Mouse (Mus musculus) left cerebral cortex, adult 2 months (tissue): ENCODE results near the gene Otof. TPM values are rescaled to one million over a fixed set of nuclear protein-coding genes. Genes with fewer than 3 reads are reported as not detected.

Source experiments
- DNase-seq, 2 experiments: peaks; one replicate each; pipeline ENCODE4 v3.0.0; 2021 to 2022; ENCODE audit warnings: low spot score in 2 of 2, mixed read lengths in 1 of 2; ENCODE audit errors: extremely low spot score in 1 of 2
- H3K27ac ChIP-seq: fragments of 200-600 bp; 2 replicates; pipeline ENCODE4 v1.8.1; 2022
- H3K4me3 ChIP-seq: fragments of 200-600 bp; 2 replicates; pipeline ENCODE4 v1.8.1; 2022
- CTCF ChIP-seq: fragments of 200-600 bp; IDR thresholded peaks from 2 replicates; pipeline ENCODE4 v1.8.1; 2022; ENCODE audit warnings: antibody characterized with exemption, mild to moderate bottlenecking, moderate library complexity
- intact Hi-C: fragments of 180-260 bp; cut with DNase I; formaldehyde crosslinking; loops from one replicate; pipeline ENCODE4 v1.15.1; 2025
- long read RNA-seq, 2 experiments: library from polyadenylated mRNA; stranded (forward); transcript quantifications; one replicate each; pipeline ENCODE4 v2.0.0; 2021; ENCODE audit warnings: borderline mapping rate in 2 of 2
- total RNA-seq, 2 experiments: library from RNA; stranded (reverse); gene quantifications; 2 replicates each; pipeline ENCODE4 v1.2.3; 2021

Gene Otof
- 10 to 100 TPM; 20.7 to 27.5 TPM for total RNA-seq
- long read RNA-seq, experiment 1, full-length matches to known transcripts: 7 of 49 reads
- long read RNA-seq, experiment 1, partial matches to known transcripts: 19 of 49 reads
- long read RNA-seq, experiment 1, other reads (novel, unspliced or antisense): 23 of 49 reads
- long read RNA-seq, experiment 2, full-length matches to known transcripts: 4 of 49 reads
- long read RNA-seq, experiment 2, partial matches to known transcripts: 18 of 49 reads
- long read RNA-seq, experiment 2, other reads (novel, unspliced or antisense): 27 of 49 reads

DNA sequence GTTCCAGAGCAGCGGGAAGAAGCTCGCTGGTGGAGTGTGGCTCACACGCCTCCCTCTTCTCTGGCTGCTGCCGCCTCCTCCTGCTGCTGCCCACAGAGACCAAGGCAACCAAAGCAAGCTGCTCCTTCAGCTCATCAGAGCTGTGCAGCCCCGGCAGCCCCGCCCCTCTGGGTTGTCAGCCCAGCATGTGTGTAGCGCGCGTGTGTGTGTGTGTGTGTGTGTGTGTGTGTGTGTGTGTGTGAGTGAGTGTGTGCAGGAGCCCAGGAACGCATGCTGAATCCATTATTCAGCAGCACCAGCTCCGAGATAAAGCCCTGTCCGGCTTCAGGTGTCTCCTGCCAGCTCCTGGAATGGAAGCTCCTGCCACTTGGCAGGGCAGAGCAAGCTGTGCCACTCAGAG, at the start of gene Otof:
Otof (minus strand) TSS at position 112 of the 400 bp plus-strand sequence.
- TF ChIP-seq CTCF: no peak
- H3K4me3 ChIP-seq: peak within 1 kb of the TSS; percentile 26; the same call in 1 of the 2 replicates
- H3K27ac ChIP-seq: 0 out of 2 replicates have a peak within 1 kb of the TSS, but pooled peaks have one; percentile 28
- intact Hi-C loops: no loop called here
- DNase-seq: peak; percentile 69 to 74

DNA sequence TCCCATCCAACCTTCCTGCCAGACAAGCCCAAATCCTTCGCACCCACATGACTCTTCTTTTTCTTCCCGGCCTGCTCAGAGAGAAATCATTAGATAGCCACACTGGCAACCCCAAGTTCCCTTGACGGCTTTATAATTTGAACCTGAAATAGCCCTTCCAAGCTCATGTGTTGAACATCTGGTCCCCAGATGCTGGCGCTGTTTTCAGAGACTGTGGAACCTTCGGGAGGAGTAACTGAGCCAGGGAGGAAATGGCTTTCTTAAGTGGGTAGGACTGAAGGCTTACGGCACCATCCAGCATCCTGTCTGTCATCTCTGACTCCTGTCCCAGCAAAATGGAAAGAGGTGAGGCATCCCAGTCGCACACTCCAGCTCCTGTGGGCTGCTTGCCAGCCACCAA, 35.6 kb upstream of the Otof start:
- intact Hi-C loops: no loop called here
- Histone ChIP-seq H3K27ac (no peak overlapping the region), H3K4me3 (no peak overlapping the region)
- TF ChIP-seq CTCF: no peak
- DNase-seq: no peak

DNA sequence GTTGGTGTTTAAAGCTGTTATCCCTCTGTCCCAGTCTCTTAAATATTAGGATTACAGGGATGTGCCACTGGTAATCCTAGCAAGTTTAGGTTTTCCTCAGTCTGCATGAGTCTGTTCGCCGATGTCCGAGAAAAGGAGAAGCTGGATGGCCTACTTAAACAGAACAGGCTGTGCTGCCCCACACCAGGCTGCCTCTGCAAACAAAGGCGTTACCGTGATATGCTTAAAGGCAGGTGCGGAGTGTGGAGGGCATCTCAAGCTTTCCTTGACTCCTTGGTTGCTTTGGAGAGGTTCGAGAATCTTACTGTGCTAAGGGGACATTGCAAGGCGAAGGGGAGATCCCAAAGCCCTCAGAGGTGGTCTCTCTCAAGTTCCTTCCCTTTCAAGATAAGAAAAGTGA, 35.1 kb upstream of the Otof start:
- TF ChIP-seq CTCF: no peak
- Histone ChIP-seq H3K27ac (no peak overlapping the region), H3K4me3 (no peak overlapping the region)
- no peak for DNase-seq
- intact Hi-C loops: no loop called here

DNA sequence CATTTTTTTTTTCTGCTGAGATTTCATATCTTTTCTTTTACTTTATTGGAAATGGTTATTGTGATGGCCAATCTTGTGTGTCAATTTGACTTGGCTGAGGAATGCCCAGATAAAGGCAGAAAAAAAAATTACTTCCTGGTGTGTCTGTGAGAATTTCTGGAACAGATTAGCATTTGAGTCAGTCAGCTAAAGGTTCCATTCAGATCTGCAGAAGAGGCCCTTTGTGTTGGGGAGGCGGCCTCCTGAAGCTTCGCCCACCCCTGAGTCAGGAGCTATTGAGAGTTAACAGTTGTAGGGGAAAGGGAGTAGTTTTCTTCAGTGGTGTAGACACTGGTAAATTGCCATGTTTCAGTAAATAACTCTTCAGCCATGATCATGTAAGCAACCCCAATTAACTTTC, 33.6 kb upstream of the Otof start:
- Histone ChIP-seq H3K27ac (no peak overlapping the region), H3K4me3 (no peak overlapping the region)
- TF ChIP-seq CTCF: no peak
- intact Hi-C loops: no loop called here
- DNase-seq: no peak

DNA sequence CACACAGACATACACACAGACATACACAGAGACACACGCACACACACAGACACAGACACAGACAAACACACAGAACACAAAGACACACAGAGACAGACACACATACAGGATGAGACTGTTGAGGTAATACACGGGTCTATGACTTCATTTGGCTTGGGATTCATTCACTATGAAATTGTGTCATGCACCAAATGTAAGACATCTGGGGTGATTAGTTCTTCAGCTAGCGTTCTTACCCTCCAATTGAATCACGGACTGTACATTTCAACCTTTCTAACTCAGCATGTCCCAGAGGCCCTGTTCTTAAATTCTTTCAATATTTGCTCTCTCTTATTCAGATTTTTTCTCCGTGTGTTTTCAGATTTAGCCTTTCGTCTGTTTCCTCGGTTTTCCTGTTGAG, 32.9 kb upstream of the Otof start:
- TF ChIP-seq CTCF: no peak
- H3K27ac ChIP-seq: no peak overlapping the region
- intact Hi-C loops: no loop called here
- DNase-seq: no peak
- no peak overlapping the region for H3K4me3 ChIP-seq

DNA sequence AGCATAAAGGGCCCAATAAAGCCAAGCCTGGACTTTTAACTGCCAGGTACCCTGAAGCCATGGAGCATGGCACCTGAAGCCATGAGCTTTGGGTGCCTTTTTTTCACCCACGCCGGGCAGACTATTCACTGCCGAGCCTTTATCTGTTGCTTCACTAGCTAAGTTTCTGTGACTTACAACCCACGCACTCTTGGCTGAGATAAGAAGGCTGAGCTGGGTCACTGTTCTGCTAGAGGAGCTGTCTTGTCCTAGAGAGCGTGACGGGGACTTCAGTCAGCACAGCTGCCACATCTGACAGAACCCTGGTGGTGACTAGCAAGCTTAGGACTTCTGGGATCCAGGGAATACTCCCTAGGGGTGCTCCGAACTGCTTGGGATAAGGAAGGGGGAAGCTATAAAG, 32.0 kb upstream of the Otof start:
- H3K27ac ChIP-seq: no peak overlapping the region
- no peak overlapping the region for H3K4me3 ChIP-seq
- no peak for DNase-seq
- TF ChIP-seq CTCF: no peak
- intact Hi-C loops: no loop called here

DNA sequence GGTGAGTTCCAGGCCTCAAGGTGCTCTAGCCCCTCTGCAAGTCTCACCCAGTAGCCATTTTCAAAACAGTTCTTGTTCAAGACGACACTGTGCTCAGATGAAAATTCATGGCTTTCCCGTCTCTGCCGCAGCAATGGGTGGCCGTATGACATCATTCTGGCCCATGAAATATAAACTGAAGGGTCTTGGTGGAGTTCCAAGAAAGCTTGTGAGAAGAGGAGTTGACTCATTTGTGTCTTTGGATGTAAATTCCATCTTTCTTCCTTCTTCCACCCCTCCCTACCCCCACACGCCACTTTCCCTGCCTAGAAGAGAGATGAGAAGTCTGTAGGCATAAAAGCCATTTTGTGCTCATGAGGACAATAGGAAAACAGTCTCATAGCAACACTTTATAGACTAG, 29.1 kb upstream of the Otof start:
- H3K27ac ChIP-seq: no peak overlapping the region
- intact Hi-C loops: no loop called here
- TF ChIP-seq CTCF: no peak
- H3K4me3 ChIP-seq: no peak overlapping the region
- DNase-seq: no peak

DNA sequence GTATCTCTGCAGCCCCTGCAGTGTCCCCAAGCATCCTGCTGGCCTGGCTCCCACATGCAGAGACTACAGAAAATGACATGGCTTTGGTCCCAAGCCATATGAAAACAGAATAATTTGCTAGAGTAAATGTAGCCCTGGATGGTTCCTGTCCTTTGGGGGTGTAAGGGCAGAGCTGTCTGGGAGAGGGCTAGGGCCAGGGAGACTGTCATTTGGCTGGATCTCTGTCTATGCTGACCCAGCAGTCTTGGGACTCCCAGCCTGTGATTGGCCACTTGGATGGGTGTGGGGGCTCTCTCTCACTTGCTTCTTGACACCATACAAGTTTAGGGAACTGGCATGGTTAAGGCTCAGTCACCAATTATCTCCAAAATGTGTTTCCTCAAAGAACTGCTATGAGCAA, 28.5 kb upstream of the Otof start:
- no peak for TF ChIP-seq CTCF
- intact Hi-C loops: no loop called here
- Histone ChIP-seq H3K27ac (no peak overlapping the region), H3K4me3 (no peak overlapping the region)
- no peak for DNase-seq

DNA sequence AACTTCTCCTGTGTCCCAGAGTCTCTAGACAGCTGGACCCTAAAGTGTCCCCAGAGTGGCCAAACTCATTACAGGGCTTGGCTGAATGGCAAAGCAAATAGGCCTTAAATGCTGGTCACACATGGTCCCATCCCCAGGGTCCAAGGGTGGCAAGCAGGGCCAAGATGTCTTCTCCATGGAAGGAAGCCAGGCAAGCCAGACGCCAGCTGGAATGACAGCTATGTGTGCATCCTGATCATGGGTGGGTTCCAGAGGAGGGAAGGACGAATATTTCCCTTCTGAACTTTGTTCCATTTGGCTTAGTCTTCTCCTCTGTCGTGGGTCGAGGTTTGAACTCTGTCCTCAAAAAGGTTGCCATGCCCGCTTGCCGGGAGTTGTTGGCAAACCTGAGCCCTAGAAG, 23.4 kb upstream of the Otof start:
- no peak for DNase-seq
- intact Hi-C loops: no loop called here
- Histone ChIP-seq H3K27ac (no peak overlapping the region), H3K4me3 (no peak overlapping the region)
- TF ChIP-seq CTCF: no peak

DNA sequence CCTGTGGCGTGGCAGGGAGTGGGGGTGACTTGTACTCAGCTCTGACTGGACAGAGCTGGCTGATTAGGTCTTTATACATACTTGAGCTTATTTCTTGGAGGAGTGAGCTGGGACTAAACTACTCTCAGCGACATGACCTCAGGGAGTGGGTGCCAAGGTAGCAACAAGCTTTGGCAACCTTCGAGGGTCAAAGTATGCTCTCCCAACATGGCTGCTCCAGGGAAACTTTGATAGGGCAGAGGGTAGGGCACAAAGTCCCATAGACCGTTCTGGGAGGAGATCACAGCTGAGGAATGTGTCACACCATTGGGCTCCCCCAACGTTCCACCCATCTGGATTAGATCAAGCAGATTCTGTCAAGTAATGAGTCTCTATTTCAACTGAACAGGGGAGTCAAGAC, 22.9 kb upstream of the Otof start:
- no peak for DNase-seq
- TF ChIP-seq CTCF: no peak
- no peak overlapping the region for H3K27ac ChIP-seq
- intact Hi-C loops: no loop called here
- H3K4me3 ChIP-seq: no peak overlapping the region

DNA sequence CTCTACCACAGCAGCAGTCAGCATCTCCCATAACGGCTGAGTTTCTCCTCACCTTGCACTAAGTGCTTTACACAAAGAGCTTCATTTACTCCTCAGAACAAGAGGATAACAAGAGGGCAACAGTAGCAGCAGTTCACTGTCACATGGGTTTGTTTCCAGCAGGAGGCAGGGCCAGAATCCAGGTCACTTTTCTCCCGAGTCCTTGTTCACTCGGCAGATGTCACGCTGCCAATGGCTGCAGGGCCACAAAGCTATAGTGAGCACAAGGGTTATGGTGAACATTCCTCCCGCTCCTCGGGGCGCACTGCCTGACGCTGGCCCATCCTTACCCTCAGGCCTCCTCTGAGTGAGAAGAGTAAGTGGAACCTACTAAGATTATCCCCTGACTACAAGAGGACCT, 21.8 kb upstream of the Otof start:
- no peak overlapping the region for H3K4me3 ChIP-seq
- intact Hi-C loops: loop anchor here (2.0 kb wide), 1 partner anchor 93 kb away; no protein-coding TSS in a partner anchor
- DNase-seq: no peak
- H3K27ac ChIP-seq: no peak overlapping the region
- TF ChIP-seq CTCF: no peak

DNA sequence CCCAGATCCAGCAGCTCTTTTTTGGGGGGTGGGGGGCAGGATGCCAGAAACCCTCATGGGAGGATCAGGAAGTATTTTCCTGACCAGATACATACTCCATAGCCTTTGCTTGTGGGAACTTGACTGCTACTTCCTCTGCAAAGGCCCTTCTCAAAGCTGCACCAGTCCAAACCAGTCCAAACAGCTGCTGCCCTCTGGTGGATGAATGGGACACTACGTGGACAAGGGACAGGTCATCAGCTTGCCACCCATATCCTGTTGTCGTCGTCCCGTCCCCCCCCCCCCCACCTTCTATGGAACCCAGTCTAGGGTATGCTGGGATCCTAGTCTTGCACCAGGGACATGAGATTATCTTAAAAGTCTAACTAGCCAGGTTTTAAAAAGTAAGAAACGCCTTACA, 20.6 kb upstream of the Otof start:
- peak; percentile 66 for TF ChIP-seq CTCF
- Histone ChIP-seq H3K4me3 (no peak overlapping the region), H3K27ac (no peak overlapping the region)
- DNase-seq: peak; percentile 60 to 76
- intact Hi-C loops: loop anchor here (1.0 to 2.0 kb wide), 2 partner anchors 59 to 92 kb away; no protein-coding TSS in a partner anchor

DNA sequence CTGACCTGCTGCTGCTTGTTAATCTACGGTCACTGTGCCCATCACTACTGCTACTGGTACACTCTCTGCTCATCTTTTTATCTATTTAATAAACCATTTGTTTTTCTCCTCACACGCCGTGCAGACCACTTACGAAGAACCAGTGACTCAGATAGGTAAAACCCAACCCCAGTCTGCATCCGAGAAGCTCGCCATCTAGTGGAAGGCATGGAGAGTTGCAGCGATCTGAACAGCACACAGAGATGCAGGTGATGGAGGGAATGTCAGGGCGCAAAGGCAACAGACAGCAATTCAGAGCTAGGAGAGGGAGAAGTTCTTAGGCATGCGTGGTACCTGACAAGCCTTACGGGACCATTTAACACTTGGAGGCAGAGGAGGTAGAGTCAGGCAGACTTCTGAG, 14.8 kb upstream of the Otof start:
- TF ChIP-seq CTCF: peak; percentile 86
- peak in 1 of 2 experiments; percentile 29 for DNase-seq
- Histone ChIP-seq H3K27ac (no peak overlapping the region), H3K4me3 (no peak overlapping the region)
- intact Hi-C loops: loop anchor here (1.0 to 5.0 kb wide), 2 partner anchors 53 to 264 kb away; no protein-coding TSS in a partner anchor
